Mouse (Mus musculus): Measurements from ENCODE around the gene Pard3b. TPM values are rescaled to one million over a fixed set of nuclear protein-coding genes. Genes with fewer than 3 reads are reported as not detected.

The Pard3b gene
- polyA plus RNA-seq, 1 experiment = 5.7 TPM

GRCm38 (mm10) chr1:62654436-62654835 lies 1015.8 kb downstream of the Pard3b start:
- H3K4me1 ChIP-seq (ENCODE audit: control insufficient read depth, insufficient read depth, low read length) = no peaks in the 10 kb centered on the region
- WGBS = 73% methylated on average over 6 of the region's 6 CpGs
- no peak overlapping the region for H3K4me3 ChIP-seq (replicated peaks; ENCODE audit: extremely low read depth, low read depth, low read length)
- no peak for DNase-seq
- TF ChIP-seq POLR2A (IDR thresholded peaks at IDR 0.05; ENCODE audit: borderline replicate concordance, extremely low read depth, low read depth, low read length) (no peak), CTCF (IDR thresholded peaks at IDR 0.05; ENCODE audit: insufficient read depth, low read length) (no peak)

- peak; percentile 16 for DNase-seq
- Histone ChIP-seq H3K4me3 (replicated peaks; ENCODE audit: extremely low read depth, low read depth, low read length) (no peak overlapping the region), H3K4me1 (ENCODE audit: control insufficient read depth, insufficient read depth, low read length) (peaks cover 3% of the 10 kb centered on the region; the same call in 1 of the 2 replicates)
- 19% methylated on average over 8 of the region's 8 CpGs for WGBS
- no peak for TF ChIP-seq CTCF (IDR thresholded peaks at IDR 0.05; ENCODE audit: insufficient read depth, low read length)
- TF ChIP-seq POLR2A (IDR thresholded peaks at IDR 0.05; ENCODE audit: borderline replicate concordance, extremely low read depth, low read depth, low read length) = 0 out of 2 replicates have a peak, but pooled peaks have one; percentile 5
Observed at GRCm38 (mm10) chr1:62664960-62665645, 1026.5 kb downstream of the Pard3b start.

- DNase-seq = no peak
- 64% methylated on average over 5 of the region's 5 CpGs for WGBS
- H3K4me1 ChIP-seq (ENCODE audit: control insufficient read depth, insufficient read depth, low read length) = peaks cover 3% of the 10 kb centered on the region; the same call in 1 of the 2 replicates
- TF ChIP-seq POLR2A (IDR thresholded peaks at IDR 0.05; ENCODE audit: borderline replicate concordance, extremely low read depth, low read depth, low read length) (no peak), CTCF (IDR thresholded peaks at IDR 0.05; ENCODE audit: insufficient read depth, low read length) (no peak)
- H3K4me3 ChIP-seq (replicated peaks; ENCODE audit: extremely low read depth, low read depth, low read length) = no peak overlapping the region
Observed at GRCm38 (mm10) chr1:62665771-62666730, 1027.4 kb downstream of the Pard3b start.

- DNase-seq = no peak
- TF ChIP-seq CTCF (IDR thresholded peaks at IDR 0.05; ENCODE audit: insufficient read depth, low read length) (no peak), POLR2A (IDR thresholded peaks at IDR 0.05; ENCODE audit: borderline replicate concordance, extremely low read depth, low read depth, low read length) (no peak)
- WGBS = 84% methylated on average over 5 of the region's 5 CpGs
Observed at GRCm38 (mm10) chr1:62666780-62667179, 1028.2 kb downstream of the Pard3b start.

GRCm38 (mm10) chr1:62678611-62679344 lies 1040.2 kb downstream of the Pard3b start:
- no peak for DNase-seq
- Histone ChIP-seq H3K4me3 (replicated peaks; ENCODE audit: extremely low read depth, low read depth, low read length) (no peak overlapping the region), H3K4me1 (ENCODE audit: control insufficient read depth, insufficient read depth, low read length) (no peaks in the 10 kb centered on the region)
- WGBS = 52% methylated on average over 4 of the region's 4 CpGs
- TF ChIP-seq POLR2A (IDR thresholded peaks at IDR 0.05; ENCODE audit: borderline replicate concordance, extremely low read depth, low read depth, low read length) (no peak), CTCF (IDR thresholded peaks at IDR 0.05; ENCODE audit: insufficient read depth, low read length) (no peak)

More at GRCm38 (mm10) chr1:62666780-62667179, 1028.2 kb downstream of the Pard3b start:
- Histone ChIP-seq H3K4me3 (replicated peaks; ENCODE audit: extremely low read depth, low read depth, low read length) (no peak overlapping the region), H3K4me1 (ENCODE audit: control insufficient read depth, insufficient read depth, low read length) (peaks cover 3% of the 10 kb centered on the region; the same call in 1 of the 2 replicates)

GRCm38 (mm10) chr1:62679466-62679865 lies 1040.8 kb downstream of the Pard3b start:
- WGBS = 72% methylated on average over 2 of the region's 2 CpGs
- no peak for TF ChIP-seq POLR2A (IDR thresholded peaks at IDR 0.05; ENCODE audit: borderline replicate concordance, extremely low read depth, low read depth, low read length)
- DNase-seq = no peak
- H3K4me3 ChIP-seq (replicated peaks; ENCODE audit: extremely low read depth, low read depth, low read length) = no peak overlapping the region
- H3K4me1 ChIP-seq (ENCODE audit: control insufficient read depth, insufficient read depth, low read length) = no peaks in the 10 kb centered on the region

GRCm38 (mm10) chr1:62682456-62683385 lies 1044.1 kb downstream of the Pard3b start:
- DNase-seq = no peak
- no peaks in the 10 kb centered on the region for H3K4me1 ChIP-seq (ENCODE audit: control insufficient read depth, insufficient read depth, low read length)
- TF ChIP-seq CTCF (IDR thresholded peaks at IDR 0.05; ENCODE audit: insufficient read depth, low read length) (no peak), POLR2A (IDR thresholded peaks at IDR 0.05; ENCODE audit: borderline replicate concordance, extremely low read depth, low read depth, low read length) (no peak)
- WGBS = 65% methylated on average over 21 of the region's 21 CpGs
- no peak overlapping the region for H3K4me3 ChIP-seq (replicated peaks; ENCODE audit: extremely low read depth, low read depth, low read length)

- 87% methylated on average over 2 of the region's 2 CpGs for WGBS
- no peaks in the 10 kb centered on the region for H3K4me1 ChIP-seq (ENCODE audit: control insufficient read depth, insufficient read depth, low read length)
- TF ChIP-seq POLR2A (IDR thresholded peaks at IDR 0.05; ENCODE audit: borderline replicate concordance, extremely low read depth, low read depth, low read length) = no peak
- TF ChIP-seq CTCF (IDR thresholded peaks at IDR 0.05; ENCODE audit: insufficient read depth, low read length) = no peak
Observed at GRCm38 (mm10) chr1:62683498-62683897, 1044.9 kb downstream of the Pard3b start.

More at GRCm38 (mm10) chr1:62683498-62683897, 1044.9 kb downstream of the Pard3b start:
- DNase-seq = no peak
- no peak overlapping the region for H3K4me3 ChIP-seq (replicated peaks; ENCODE audit: extremely low read depth, low read depth, low read length)
